Mouse (Mus musculus) cortical plate, adult 2 months (tissue): ENCODE measurements around the gene Clta. TPM values are rescaled to one million over a fixed set of nuclear protein-coding genes. Genes with fewer than 3 reads are reported as not detected.

Experiments used
- H3K27ac ChIP-seq: fragments of 200-500 bp; 2 replicates; pipeline ENCODE4 v1.5.1; 2012; ENCODE audit warnings: low read length, control low read depth, inconsistent platforms; ENCODE audit not compliant: insufficient read depth
- H3K4me1 ChIP-seq: fragments of 200-500 bp; 2 replicates; pipeline ENCODE4 v1.6.1; 2011; ENCODE audit warnings: low read length; ENCODE audit not compliant: control insufficient read depth, insufficient read depth
- H3K4me3 ChIP-seq: fragments of 200-500 bp; 2 replicates; pipeline ENCODE4 v1.5.1; 2011; ENCODE audit warnings: mild to moderate bottlenecking, low read length, control low read depth; ENCODE audit not compliant: insufficient read depth
- CTCF ChIP-seq: fragments of 200-500 bp; IDR thresholded peaks from 2 replicates; pipeline ENCODE4 v1.5.1; 2011; ENCODE audit warnings: mild to moderate bottlenecking, control low read depth, low read length; ENCODE audit not compliant: insufficient read depth; ENCODE audit errors: extremely low read depth
- POLR2A ChIP-seq: fragments of 200-500 bp; IDR thresholded peaks from 2 replicates; pipeline ENCODE4 v1.6.1; 2011; ENCODE audit warnings: mild to moderate bottlenecking, low read length, control low read depth; ENCODE audit not compliant: insufficient read depth; ENCODE audit errors: extremely low read depth
- polyA plus RNA-seq: library from polyadenylated mRNA; depleted of rRNA; stranded (reverse); fragments of >200 nt; gene quantifications from 2 replicates; pipeline ENCODE4 v1.2.3, GENCODE M21; 2012

Gene Clta
- polyA plus RNA-seq, 1 experiment, result 385 TPM

DNA sequence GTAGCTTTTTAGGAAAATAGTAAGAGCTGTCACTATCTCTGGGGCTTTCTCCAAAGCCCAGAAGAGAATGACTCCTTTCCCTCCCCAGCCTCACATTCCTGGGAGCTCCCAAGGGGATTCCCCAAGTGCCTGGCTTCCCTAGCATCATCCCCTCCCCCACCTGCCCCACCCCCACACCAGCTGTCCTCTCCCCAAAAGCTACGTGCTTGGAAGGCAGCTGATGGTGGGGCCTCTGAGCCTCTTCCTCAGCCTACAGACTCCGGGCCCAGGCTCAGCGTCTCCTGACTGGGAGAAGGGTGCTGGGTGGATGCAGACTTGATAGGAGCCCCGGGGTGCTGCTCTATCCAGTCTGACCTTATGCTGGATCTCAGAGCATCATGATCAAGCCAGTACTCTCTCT is 34.9 kb upstream of the Clta start:
- Histone ChIP-seq H3K4me1 (peaks cover 4% of the 10 kb centered on the region; the same call in 1 of the 2 replicates), H3K4me3 (no peak overlapping the region), H3K27ac (no peak overlapping the region)
- TF ChIP-seq POLR2A, result no peak

DNA sequence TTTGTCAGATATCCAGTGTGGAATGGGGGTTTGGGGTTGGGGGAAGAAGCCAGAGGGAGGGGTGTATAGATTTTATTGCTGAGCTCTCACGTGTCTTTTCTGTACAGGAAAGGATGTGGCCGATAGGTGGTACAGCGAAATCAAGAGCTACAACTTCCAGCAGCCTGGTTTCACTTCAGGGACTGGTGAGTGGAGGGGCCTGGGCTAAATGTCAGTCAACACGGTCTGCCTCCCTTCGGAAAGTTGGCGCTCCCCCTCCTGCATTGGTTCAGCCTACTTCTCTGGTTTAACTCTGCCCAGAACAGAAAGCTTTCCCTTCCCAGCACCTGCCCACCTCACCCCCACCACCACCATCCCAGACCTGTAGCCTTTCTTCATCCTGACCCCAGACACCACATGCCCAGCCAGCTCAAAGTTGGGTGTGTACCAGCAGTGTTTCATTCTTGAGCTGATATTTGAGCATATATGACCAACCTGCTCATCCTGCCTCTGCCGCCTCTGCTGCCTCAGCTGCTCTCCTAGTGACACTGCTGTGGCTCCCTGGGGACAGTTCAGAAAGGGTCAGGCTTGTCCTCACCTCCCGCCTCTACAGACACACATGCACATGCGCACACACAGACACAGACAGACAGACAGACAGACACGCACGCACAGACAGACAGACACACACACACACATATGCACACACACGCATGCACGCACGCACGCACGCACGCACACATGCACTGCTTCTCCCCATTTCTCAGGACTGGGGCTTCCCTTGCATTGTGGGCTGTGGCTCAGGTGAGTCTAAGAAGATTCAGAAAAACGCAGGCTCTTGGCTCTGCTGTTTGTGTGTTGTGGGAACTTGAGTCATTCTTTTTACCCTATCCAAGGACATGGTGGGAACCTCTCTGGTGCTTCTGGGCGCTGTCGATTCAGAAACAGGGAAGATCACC is 33.6 kb upstream of the Clta start:
- no peak overlapping the region for H3K4me3 ChIP-seq
- TF ChIP-seq CTCF, result no peak
- no peak for TF ChIP-seq POLR2A
- H3K4me1 ChIP-seq, result peaks cover 4% of the 10 kb centered on the region; the same call in 1 of the 2 replicates
- no peak overlapping the region for H3K27ac ChIP-seq

- no peak overlapping the region for H3K4me3 ChIP-seq
- peaks cover 4% of the 10 kb centered on the region; the same call in 1 of the 2 replicates for H3K4me1 ChIP-seq
- TF ChIP-seq POLR2A, result no peak
- TF ChIP-seq CTCF, result no peak
- no peak overlapping the region for H3K27ac ChIP-seq
These were observed 32.6 kb upstream of the Clta start for GRCm38 (mm10) chr4:43971541-43972136.

- peaks cover 4% of the 10 kb centered on the region; the same call in 1 of the 2 replicates for H3K4me1 ChIP-seq
- H3K27ac ChIP-seq, result no peak overlapping the region
- TF ChIP-seq POLR2A (no peak), CTCF (no peak)
- no peak overlapping the region for H3K4me3 ChIP-seq
These were observed 32.1 kb upstream of the Clta start for GRCm38 (mm10) chr4:43972137-43972591.

DNA sequence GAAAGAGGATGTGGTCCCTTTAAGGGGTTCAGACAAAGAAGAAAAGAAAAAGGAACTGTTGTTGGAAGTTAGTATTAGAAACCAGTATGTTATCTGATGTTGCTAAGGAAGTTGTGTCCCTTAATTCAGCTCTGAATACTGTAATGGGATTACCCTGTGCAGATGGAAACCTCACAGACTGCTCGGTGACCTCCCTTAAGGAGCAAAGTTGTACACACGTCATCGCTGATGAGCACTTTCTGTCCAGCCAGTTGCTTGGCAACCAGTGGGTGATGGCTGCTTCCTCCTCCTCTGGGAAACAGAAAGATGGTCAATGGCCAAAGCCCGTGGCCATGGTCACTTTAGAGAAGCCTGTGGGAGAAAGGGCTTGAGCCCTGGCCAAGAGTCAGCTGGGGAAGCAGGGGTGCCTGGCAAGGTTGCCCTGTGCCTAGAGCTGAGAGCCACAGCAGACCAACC is 30.7 kb upstream of the Clta start:
- TF ChIP-seq POLR2A (no peak), CTCF (no peak)
- H3K4me3 ChIP-seq, result no peak overlapping the region
- peak overlapping the region; percentile 2; the same call in 1 of the 2 replicates for H3K27ac ChIP-seq
- peaks cover 4% of the 10 kb centered on the region; the same call in 1 of the 2 replicates for H3K4me1 ChIP-seq

DNA sequence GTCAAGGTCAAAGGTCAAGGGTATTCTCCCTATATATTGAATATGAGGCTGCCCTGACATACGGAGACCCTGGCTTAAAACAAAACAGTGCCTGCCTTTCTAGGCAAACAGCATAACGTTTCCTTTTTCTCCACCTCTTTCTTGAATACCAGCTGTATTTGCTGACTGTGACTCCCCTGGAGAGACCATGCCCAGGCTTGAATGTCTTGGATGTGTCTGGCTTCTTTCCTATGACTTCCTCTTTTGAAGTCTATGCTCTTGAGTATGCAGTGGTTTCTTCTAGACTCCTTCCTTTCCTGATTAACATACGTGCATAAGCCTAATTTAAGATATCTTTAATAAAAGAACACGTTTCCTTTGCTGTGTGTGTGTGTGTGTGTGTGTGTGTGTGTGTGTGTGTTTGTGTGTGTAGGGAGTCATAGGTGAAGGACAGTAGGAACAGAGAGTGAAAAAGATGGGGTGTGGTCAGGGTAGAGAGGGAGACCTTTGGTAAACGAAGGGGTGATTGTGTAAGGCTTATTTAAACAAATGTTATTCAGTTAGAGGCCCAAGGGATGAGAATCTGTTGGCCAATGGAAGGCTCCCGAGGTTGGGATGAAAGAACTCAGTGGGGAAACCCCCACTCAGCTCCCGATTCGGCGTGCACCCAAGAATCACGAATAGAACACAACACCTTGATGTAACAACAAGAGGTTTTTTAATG is 29.2 kb upstream of the Clta start:
- H3K4me1 ChIP-seq, result peaks cover 4% of the 10 kb centered on the region
- no peak overlapping the region for H3K4me3 ChIP-seq
- TF ChIP-seq CTCF, result no peak
- TF ChIP-seq POLR2A, result no peak
- no peak overlapping the region for H3K27ac ChIP-seq

DNA sequence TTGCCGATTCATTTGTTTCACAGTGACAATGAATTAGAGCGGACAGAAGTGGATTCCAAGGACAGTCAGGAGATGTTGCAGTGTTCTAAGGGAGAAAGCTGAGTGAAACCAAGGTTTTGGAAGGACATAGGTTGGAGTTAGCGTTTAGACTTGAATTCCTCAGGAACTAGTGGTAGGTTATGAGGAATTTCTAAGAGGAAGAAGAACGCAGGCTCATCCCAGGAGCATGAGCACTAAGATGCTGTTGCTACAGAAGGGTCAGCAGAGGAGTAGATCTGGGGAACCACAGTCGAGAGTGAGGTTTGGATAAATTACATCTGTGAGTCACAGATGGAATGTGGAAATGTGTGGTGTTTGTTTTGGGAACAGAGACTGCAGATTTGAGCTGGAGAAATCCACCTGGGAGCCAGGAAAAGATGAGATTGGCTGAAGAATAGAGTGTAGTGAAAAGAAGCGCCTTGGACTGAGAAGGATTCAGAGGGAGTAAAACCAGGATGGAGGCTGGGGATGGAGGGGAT is 28.0 kb upstream of the Clta start:
- Histone ChIP-seq H3K27ac (no peak overlapping the region), H3K4me1 (peaks cover 4% of the 10 kb centered on the region), H3K4me3 (no peak overlapping the region)
- no peak for TF ChIP-seq CTCF

DNA sequence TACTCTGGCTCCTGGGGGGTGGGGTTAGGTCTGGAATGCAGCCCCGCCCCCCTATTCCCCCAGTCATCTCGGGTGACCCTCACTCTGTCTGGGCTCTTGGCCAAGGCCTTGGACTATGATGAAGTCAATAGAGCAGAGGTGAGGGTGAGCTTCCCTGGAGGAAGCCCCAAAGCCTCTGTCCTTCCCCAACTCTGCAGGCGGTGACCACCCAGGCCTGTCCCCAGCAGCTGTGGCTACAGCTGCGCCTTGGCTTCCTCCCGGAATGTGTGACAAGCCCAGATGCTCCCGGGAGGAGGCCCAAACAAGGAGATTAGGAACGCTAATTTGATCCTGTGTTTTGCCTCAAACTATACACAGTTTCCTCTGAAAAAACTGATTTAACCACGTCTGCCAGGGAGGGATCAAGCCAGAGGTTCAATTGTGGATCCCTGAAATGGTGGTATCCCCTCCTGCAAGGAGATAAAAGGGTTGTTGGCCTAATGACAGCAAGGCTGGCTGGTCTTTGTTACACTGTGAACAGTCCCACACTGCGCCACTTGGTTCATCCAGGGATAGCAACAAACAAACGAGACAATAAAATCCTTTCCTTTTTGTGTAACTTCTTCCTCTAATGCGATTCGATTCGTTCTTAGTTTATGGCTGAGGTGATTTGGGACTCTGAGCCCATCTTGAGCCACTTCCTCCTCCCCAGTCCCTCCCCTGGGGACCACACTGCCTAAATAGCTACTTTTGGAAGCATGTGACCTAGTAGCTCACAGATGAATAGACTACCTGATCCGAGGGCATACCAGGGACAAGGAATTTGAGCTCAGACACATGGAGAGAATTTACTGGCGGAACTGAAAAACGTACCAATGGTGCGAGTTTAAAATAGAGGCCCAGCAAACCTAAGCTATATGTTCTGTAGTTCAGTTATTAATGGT is 25.5 kb upstream of the Clta start:
- no peak overlapping the region for H3K27ac ChIP-seq
- no peak overlapping the region for H3K4me3 ChIP-seq
- TF ChIP-seq CTCF, result no peak
- no peak for TF ChIP-seq POLR2A
- no peaks in the 10 kb centered on the region; the same call in 1 of the 2 replicates for H3K4me1 ChIP-seq
